Mouse (Mus musculus): ENCODE measurements around the gene Gm973.

GRCm38 (mm10) chr1:59540537-59541148, 24.6 kb downstream of the Gm973 start:
- TF ChIP-seq CTCF (IDR thresholded peaks at IDR 0.05; ENCODE audit: extremely low read depth, insufficient read length, insufficient replicate concordance, low read depth, low read length) = no peak
- TF ChIP-seq POLR2A (IDR thresholded peaks at IDR 0.05; ENCODE audit: low read depth, low read length) = no peak

Measured in small intestine, adult 2 months (tissue).